Mouse (Mus musculus): Measurements from ENCODE around the gene Igfbpl1. TPM values are rescaled to one million over a fixed set of nuclear protein-coding genes. Genes with fewer than 3 reads are reported as not detected.
A peak's percentile ranks its signal among the peaks of the same experiment; 100 is the strongest.

Igfbpl1 gene
- total and polyA plus RNA-seq, 3 experiments, result 0.16 to 1.00 (median 0.20) TPM

DNA sequence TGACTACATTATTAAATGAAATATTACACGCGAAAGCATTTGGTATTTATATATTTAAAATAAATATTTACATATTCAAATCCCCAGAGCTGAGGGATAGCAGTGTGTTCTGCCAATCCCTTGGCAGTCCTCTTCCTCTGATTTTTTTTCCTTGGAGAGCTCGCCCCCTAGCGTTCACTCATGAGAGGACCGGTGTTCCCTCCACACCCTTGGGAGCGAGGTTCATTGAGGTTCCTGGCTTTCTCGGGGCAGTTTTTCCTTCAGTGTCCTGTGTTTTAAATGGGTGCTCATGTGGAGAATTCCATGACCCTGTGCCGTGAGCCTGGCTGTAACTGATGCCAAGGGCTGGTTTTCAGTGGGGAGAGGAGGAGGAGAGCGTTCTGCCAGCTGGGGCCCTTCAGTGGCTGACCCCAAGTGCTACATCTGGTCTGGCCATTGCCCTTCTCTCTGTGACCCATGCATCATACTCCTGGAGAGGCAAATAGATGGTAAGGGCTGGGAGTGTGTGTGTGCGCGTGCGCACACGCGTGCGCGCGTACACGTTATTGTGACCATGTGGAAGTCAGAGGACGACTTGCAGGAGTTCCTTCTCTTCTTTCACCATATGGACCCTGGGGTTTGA lies 29.2 kb upstream of the Igfbpl1 start:
- no peaks in the 10 kb centered on the region for H3K36me3 ChIP-seq (ENCODE audit: control insufficient read depth, insufficient read depth, low read length)
- H3K9ac ChIP-seq (ENCODE audit: low read depth, low read length), result no peak overlapping the region
- no peak overlapping the region for H3K27ac ChIP-seq
- H3K4me3 ChIP-seq, result no peak overlapping the region
- TF ChIP-seq EP300 (IDR thresholded peaks at IDR 0.05; ENCODE audit: insufficient read depth, low read depth, low read length) (no peak), POLR2A (IDR thresholded peaks at IDR 0.05; ENCODE audit: insufficient read depth, low read depth, low read length) (no peak), CTCF (IDR thresholded peaks at IDR 0.05) (peak; percentile 95)
- 48% methylated on average over 19 of the region's 19 CpGs for WGBS
- intact Hi-C loops (cut with DNase I), result loop anchor here (1.0 to 10.0 kb wide), 4 partner anchors 441 to 841 kb away; partner anchors contain the start of genes Polr1e and Zbtb5
- no peaks in the 10 kb centered on the region for H3K27me3 ChIP-seq (ENCODE audit: control insufficient read depth, insufficient read depth, low read length)
- H3K4me1 ChIP-seq (ENCODE audit: control insufficient read depth, insufficient read depth, low read length), result no peaks in the 10 kb centered on the region
- no peaks in the 10 kb centered on the region for H3K79me2 ChIP-seq (replicated peaks; ENCODE audit: control insufficient read depth, insufficient read depth, low read length)
- peak; percentile 58 to 77 for DNase-seq

GRCm38 (mm10) chr4:45853496-45854246 lies 26.9 kb upstream of the Igfbpl1 start:
- WGBS, result 39% methylated on average over 15 of the region's 15 CpGs
- Histone ChIP-seq H3K4me1 (ENCODE audit: control insufficient read depth, insufficient read depth, low read length) (no peaks in the 10 kb centered on the region), H3K79me2 (replicated peaks; ENCODE audit: control insufficient read depth, insufficient read depth, low read length) (no peaks in the 10 kb centered on the region), H3K4me3 (no peak overlapping the region), H3K9ac (ENCODE audit: low read depth, low read length) (no peak overlapping the region), H3K36me3 (ENCODE audit: control insufficient read depth, insufficient read depth, low read length) (no peaks in the 10 kb centered on the region), H3K27ac (no peak overlapping the region), H3K27me3 (ENCODE audit: control insufficient read depth, insufficient read depth, low read length) (no peaks in the 10 kb centered on the region)
- TF ChIP-seq POLR2A (IDR thresholded peaks at IDR 0.05; ENCODE audit: insufficient read depth, low read depth, low read length) (no peak), EP300 (IDR thresholded peaks at IDR 0.05; ENCODE audit: insufficient read depth, low read depth, low read length) (no peak), CTCF (IDR thresholded peaks at IDR 0.05) (no peak)
- intact Hi-C loops (cut with DNase I), result loop anchor here (5.0 to 10.0 kb wide), 2 partner anchors 66 to 839 kb away; partner anchors contain the start of genes Polr1e and Zbtb5
- no peak for DNase-seq

DNA sequence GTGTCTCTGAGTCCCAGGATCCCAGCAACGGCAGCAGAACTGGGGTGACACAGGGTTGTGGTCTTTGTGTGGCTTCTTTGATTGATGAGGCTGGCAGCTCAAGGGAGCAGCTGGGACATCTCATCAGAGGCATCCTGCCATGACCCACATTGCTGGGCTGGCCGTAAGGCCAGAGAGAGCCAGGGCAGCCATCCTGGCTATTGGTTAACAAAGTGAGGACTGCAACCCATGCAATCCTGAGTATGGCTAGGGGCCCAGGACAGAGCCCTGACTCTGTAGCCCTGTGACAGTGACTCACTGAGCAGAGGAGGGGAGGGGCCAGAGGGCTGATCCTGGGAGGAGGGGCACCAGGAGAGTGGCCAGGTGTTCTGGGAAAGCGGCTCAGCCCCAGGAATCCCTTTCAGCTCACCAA lies 24.9 kb upstream of the Igfbpl1 start:
- WGBS, result 51% methylated on average over 3 of the region's 3 CpGs
- intact Hi-C loops (cut with DNase I), result loop anchor here (5.0 to 10.0 kb wide), 2 partner anchors 64 to 837 kb away; partner anchors contain the start of genes Polr1e and Zbtb5
- peak in 1 of 2 experiments; percentile 6 for DNase-seq
- Histone ChIP-seq H3K79me2 (replicated peaks; ENCODE audit: control insufficient read depth, insufficient read depth, low read length) (no peaks in the 10 kb centered on the region), H3K4me3 (no peak overlapping the region), H3K4me1 (ENCODE audit: control insufficient read depth, insufficient read depth, low read length) (no peaks in the 10 kb centered on the region), H3K9ac (ENCODE audit: low read depth, low read length) (no peak overlapping the region), H3K27me3 (ENCODE audit: control insufficient read depth, insufficient read depth, low read length) (no peaks in the 10 kb centered on the region), H3K27ac (no peak overlapping the region), H3K36me3 (ENCODE audit: control insufficient read depth, insufficient read depth, low read length) (no peaks in the 10 kb centered on the region)
- TF ChIP-seq CTCF (IDR thresholded peaks at IDR 0.05) (no peak), POLR2A (IDR thresholded peaks at IDR 0.05; ENCODE audit: insufficient read depth, low read depth, low read length) (no peak), EP300 (IDR thresholded peaks at IDR 0.05; ENCODE audit: insufficient read depth, low read depth, low read length) (no peak)

DNA sequence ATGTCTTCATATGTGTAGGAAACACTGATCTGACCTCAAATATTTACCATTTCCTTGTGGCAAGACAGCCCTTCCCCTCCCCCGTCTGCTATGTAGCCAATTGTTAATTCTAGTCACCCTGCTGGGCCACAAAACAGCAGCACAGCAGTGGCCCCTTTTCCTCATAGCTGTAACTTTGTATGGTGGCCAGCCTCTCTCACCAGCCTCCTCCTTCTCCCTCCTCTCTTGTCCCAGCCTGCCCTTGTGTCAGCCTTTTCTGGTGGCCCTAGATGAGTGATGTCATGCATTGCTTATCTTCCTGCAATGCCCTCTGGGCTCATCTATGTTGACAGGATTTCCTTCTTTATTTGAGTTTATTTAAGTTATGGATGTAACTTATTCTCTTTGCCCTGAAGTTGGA lies 22.7 kb upstream of the Igfbpl1 start:
- no peaks in the 10 kb centered on the region for H3K79me2 ChIP-seq (replicated peaks; ENCODE audit: control insufficient read depth, insufficient read depth, low read length)
- no peak overlapping the region for H3K4me3 ChIP-seq
- H3K27me3 ChIP-seq (ENCODE audit: control insufficient read depth, insufficient read depth, low read length), result no peaks in the 10 kb centered on the region
- WGBS, result 54% methylated on average over 1 of the region's 1 CpGs
- TF ChIP-seq CTCF (IDR thresholded peaks at IDR 0.05), result no peak
- TF ChIP-seq POLR2A (IDR thresholded peaks at IDR 0.05; ENCODE audit: insufficient read depth, low read depth, low read length), result no peak
- H3K9ac ChIP-seq (ENCODE audit: low read depth, low read length), result no peak overlapping the region
- no peak overlapping the region for H3K27ac ChIP-seq
- no peaks in the 10 kb centered on the region for H3K4me1 ChIP-seq (ENCODE audit: control insufficient read depth, insufficient read depth, low read length)
- no peaks in the 10 kb centered on the region for H3K36me3 ChIP-seq (ENCODE audit: control insufficient read depth, insufficient read depth, low read length)
- intact Hi-C loops (cut with DNase I), result loop anchor here (2.0 kb wide), 1 partner anchor 15 kb away; no protein-coding TSS in a partner anchor
- DNase-seq, result no peak

DNA sequence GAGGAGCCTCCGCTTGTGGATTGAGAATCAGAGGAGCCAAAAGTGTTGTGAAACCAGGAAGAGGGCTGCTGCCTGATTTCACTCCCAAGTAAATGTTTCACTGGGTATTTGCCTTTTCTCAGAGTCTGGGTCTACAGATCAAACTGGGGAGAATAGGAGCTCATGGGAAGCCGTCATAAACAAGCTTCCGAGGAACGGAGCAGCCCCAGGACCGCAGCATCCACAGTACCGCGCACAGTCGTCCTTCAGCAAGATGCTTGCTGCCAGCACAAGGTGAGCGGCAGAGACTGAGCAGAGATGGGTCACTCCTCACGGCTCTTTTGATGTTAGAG lies 22.1 kb upstream of the Igfbpl1 start:
- H3K4me3 ChIP-seq, result no peak overlapping the region
- no peak overlapping the region for H3K9ac ChIP-seq (ENCODE audit: low read depth, low read length)
- intact Hi-C loops (cut with DNase I), result loop anchor here (2.0 kb wide), 1 partner anchor 14 kb away; no protein-coding TSS in a partner anchor
- no peak for DNase-seq
- no peaks in the 10 kb centered on the region for H3K36me3 ChIP-seq (ENCODE audit: control insufficient read depth, insufficient read depth, low read length)
- no peak overlapping the region for H3K27ac ChIP-seq
- no peaks in the 10 kb centered on the region for H3K79me2 ChIP-seq (replicated peaks; ENCODE audit: control insufficient read depth, insufficient read depth, low read length)
- H3K27me3 ChIP-seq (ENCODE audit: control insufficient read depth, insufficient read depth, low read length), result no peaks in the 10 kb centered on the region
- TF ChIP-seq EP300 (IDR thresholded peaks at IDR 0.05; ENCODE audit: insufficient read depth, low read depth, low read length) (no peak), CTCF (IDR thresholded peaks at IDR 0.05) (no peak), POLR2A (IDR thresholded peaks at IDR 0.05; ENCODE audit: insufficient read depth, low read depth, low read length) (no peak)
- 56% methylated on average over 10 of the region's 10 CpGs for whole genome bisulfite sequencing
- H3K4me1 ChIP-seq (ENCODE audit: control insufficient read depth, insufficient read depth, low read length), result no peaks in the 10 kb centered on the region
